12 mouse cellular contexts compared by ENCODE assay signal in the genomic region with DNA sequence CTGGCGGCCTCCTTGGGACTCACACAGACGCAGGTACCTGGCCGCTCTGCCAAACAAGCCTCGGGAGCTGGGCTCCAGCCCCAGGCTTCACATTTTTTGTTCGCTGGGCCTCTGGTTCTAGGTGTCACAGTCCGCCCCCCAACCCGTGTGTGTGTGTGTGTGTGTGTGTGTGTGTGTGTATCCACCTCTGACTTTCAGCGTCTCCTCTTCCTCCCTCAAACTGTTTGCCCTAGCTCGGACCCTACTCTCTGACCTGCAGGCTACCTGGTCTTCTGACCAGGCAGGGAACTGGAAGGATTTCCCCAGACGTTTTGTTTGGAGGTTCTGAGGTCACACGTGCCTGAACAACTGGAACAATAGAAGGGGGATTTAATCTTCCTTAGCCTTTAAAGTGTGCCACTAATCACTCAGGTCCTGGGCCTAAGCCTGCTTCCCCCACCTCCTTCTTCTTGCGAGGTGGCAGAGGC. TPM values are rescaled to one million over a fixed set of nuclear protein-coding genes. Genes with fewer than 3 reads are reported as not detected.
DNase-seq lines count a peak whose midpoint lies in the region; ATAC-seq lines count a peak whose summit lies in the region.
"Had no signal": no experiment of that assay in that cellular context is flagged by ENCODE, and none has a peak within 500 bp of the region (broad histone marks: within the 10 kb centered on the region; RNA-seq: fewer than 3 reads in every experiment).

No protein-coding gene starts in this region.

- H3K9ac ChIP-seq in embryonic facial prominence, embryonic 13.5 days: peak overlapping the region; percentile 72
- no peak overlapping the region for H3K9ac ChIP-seq in intestine, embryonic 16.5 days (ENCODE audit: low read depth, low read length)
- no peak overlapping the region for H3K9ac ChIP-seq in stomach, embryonic 15.5 days
- H3K9ac ChIP-seq: lung, embryonic 14.5 days had no signal

- no peaks in the 10 kb centered on the region for H3K9me3 ChIP-seq in embryonic facial prominence, embryonic 13.5 days
- H3K9me3 ChIP-seq in intestine, embryonic 16.5 days (ENCODE audit: control insufficient read depth, low read length): no peaks in the 10 kb centered on the region
- no peaks in the 10 kb centered on the region for H3K9me3 ChIP-seq in stomach, embryonic 15.5 days

- H3K4me1 ChIP-seq in embryonic facial prominence, embryonic 13.5 days: peaks cover 34% of the 10 kb centered on the region
- H3K4me1 ChIP-seq in intestine, embryonic 16.5 days (ENCODE audit: control insufficient read depth, insufficient read depth, low read length): peaks cover 14% of the 10 kb centered on the region
- peaks cover 16% of the 10 kb centered on the region for H3K4me1 ChIP-seq in stomach, embryonic 15.5 days

- H3K27me3 ChIP-seq in embryonic facial prominence, embryonic 13.5 days: peaks cover 94% of the 10 kb centered on the region
- peaks cover 84% of the 10 kb centered on the region for H3K27me3 ChIP-seq in intestine, embryonic 16.5 days (replicated peaks; ENCODE audit: control insufficient read depth, insufficient read depth, low read length)
- H3K27me3 ChIP-seq in stomach, embryonic 15.5 days (replicated peaks): peaks cover 93% of the 10 kb centered on the region

- peak overlapping the region; percentile 84 for H3K4me2 ChIP-seq in embryonic facial prominence, embryonic 13.5 days
- no peak overlapping the region for H3K4me2 ChIP-seq in intestine, embryonic 16.5 days (ENCODE audit: low read depth, low read length)
- H3K4me2 ChIP-seq in stomach, embryonic 15.5 days: no peak overlapping the region
- H3K4me2 ChIP-seq: lung, embryonic 14.5 days had no signal

- DNase-seq in testis, postnatal 10 days (ENCODE audit: low spot score): peak; percentile 42
- DNase-seq in testis, postnatal 14 days (ENCODE audit: low spot score): no peak
- no peak for DNase-seq in adrenal gland, adult (ENCODE audit: inconsistent age in 2 of 2, low spot score in 1 of 2)
- DNase-seq in gastrocnemius, postnatal 4 days (ENCODE audit: low spot score in 2 of 2): no peak
- no peak for DNase-seq in urinary bladder, postnatal 14 days (ENCODE audit: low spot score)
- DNase-seq: cerebellum, postnatal 36 days; lung, embryonic 14.5 days had no signal

- H3K36me3 ChIP-seq in embryonic facial prominence, embryonic 13.5 days: no peaks in the 10 kb centered on the region
- H3K36me3 ChIP-seq in intestine, embryonic 16.5 days (ENCODE audit: control insufficient read depth, insufficient read depth, low read length): no peaks in the 10 kb centered on the region
- no peaks in the 10 kb centered on the region for H3K36me3 ChIP-seq in stomach, embryonic 15.5 days

- 0 out of 2 replicates have a peak overlapping the region, but pooled peaks have one; percentile 17 for H3K27ac ChIP-seq in embryonic facial prominence, embryonic 13.5 days
- H3K27ac ChIP-seq in intestine, embryonic 16.5 days (ENCODE audit: low read length): no peak overlapping the region
- H3K27ac ChIP-seq in stomach, embryonic 15.5 days: no peak overlapping the region

- WGBS in embryonic facial prominence, embryonic 13.5 days: 5% methylated on average over 12 of the region's 12 CpGs
- 3% methylated on average over 12 of the region's 12 CpGs for WGBS in intestine, embryonic 16.5 days
- WGBS in stomach, embryonic 15.5 days: 3% methylated on average over 12 of the region's 12 CpGs

- peak overlapping the region; percentile 52 for H3K4me3 ChIP-seq in embryonic facial prominence, embryonic 13.5 days
- peak overlapping the region; percentile 53 for H3K4me3 ChIP-seq in intestine, embryonic 16.5 days (ENCODE audit: low read length)
- peak overlapping the region; percentile 48 for H3K4me3 ChIP-seq in stomach, embryonic 15.5 days (replicated peaks)

- ATAC-seq in embryonic facial prominence, embryonic 13.5 days (ENCODE audit: insufficient number of reproducible peaks, insufficient read depth, low FRiP score, low TSS enrichment, low read depth): no peak
- ATAC-seq in intestine, embryonic 16.5 days: no peak
- ATAC-seq in stomach, embryonic 15.5 days (ENCODE audit: insufficient read depth, low FRiP score, low read depth): no peak

RNA-seq across cellular contexts. Expression of gene Dlx1, which starts 3.2 kb away (rescaled TPM):
- polyA plus RNA-seq in embryonic facial prominence, embryonic 13.5 days (2015; fragmentation: Nextera tagmentation; extraction: Ambion mirVana): 15.1 and 18.3 TPM in 2 replicates
- polyA plus RNA-seq in intestine, embryonic 16.5 days (2015; fragmentation: Nextera tagmentation; extraction: Ambion mirVana): 4.2 and 5.1 TPM in 2 replicates
- polyA plus RNA-seq in stomach, embryonic 15.5 days (2015; fragmentation: Nextera tagmentation; extraction: Ambion mirVana): 10.3 and 11.3 TPM in 2 replicates
- total RNA-seq in gastrocnemius, postnatal 4 days (2021): under 1 TPM in 1 of 2 experiments, not detected in 1; 0.10 TPM
- total RNA-seq: hematopoietic stem cell, adult 5-6 weeks had no signal
- polyA plus RNA-seq: lung, embryonic 14.5 days had no signal

RNA-seq across cellular contexts. Expression of gene Dlx2, which starts 15.4 kb away (rescaled TPM):
- polyA plus RNA-seq in embryonic facial prominence, embryonic 13.5 days (2015; fragmentation: Nextera tagmentation; extraction: Ambion mirVana): 7.8 and 10.0 TPM in 2 replicates
- 1.5 and 1.8 TPM in 2 replicates for polyA plus RNA-seq in intestine, embryonic 16.5 days (2015; fragmentation: Nextera tagmentation; extraction: Ambion mirVana)
- 3.9 and 4.2 TPM in 2 replicates for polyA plus RNA-seq in stomach, embryonic 15.5 days (2015; fragmentation: Nextera tagmentation; extraction: Ambion mirVana)
- total RNA-seq in gastrocnemius, postnatal 4 days (2021): under 1 TPM; 0.10 to 0.13 TPM
- total RNA-seq: gastrocnemius, adult 8-10 months; hematopoietic stem cell, adult 5-6 weeks had no signal
